Mouse (Mus musculus): ENCODE measurements around the gene Gtf2h3. TPM values are rescaled to one million over a fixed set of nuclear protein-coding genes. Genes with fewer than 3 reads are reported as not detected.

Gene Gtf2h3
- polyA plus RNA-seq (2012; rRNA removed), result 30.2 and 36.8 TPM in 2 replicates

GRCm38 (mm10) chr5:124578633-124579317, at the start of gene Gtf2h3, which contains the start of gene Eif2b1:
Gene Gtf2h3, plus strand, starts transcription at chr5:124579140.
Gene Eif2b1, minus strand, starts transcription at chr5:124579131.

GRCm38 (mm10) chr5:124530655-124531582, 48.0 kb upstream of the Gtf2h3 start, which contains the start of gene Rilpl1:
Gene Rilpl1, minus strand, starts transcription at chr5:124531391.

GRCm38 (mm10) chr5:124540383-124540786, 38.6 kb upstream of the Gtf2h3 start, which contains the start of gene Tmed2:
Gene Tmed2, plus strand, starts transcription at chr5:124540695.

GRCm38 (mm10) chr5:124552558-124553307, 26.2 kb upstream of the Gtf2h3 start, which contains the start of gene Ddx55:
Gene Ddx55, plus strand, starts transcription at chr5:124552864.

GRCm38 (mm10) chr5:124628448-124629363, 49.8 kb downstream of the Gtf2h3 start, which contains the start of gene Atp6v0a2:
Gene Atp6v0a2, plus strand, starts transcription at chr5:124628576.

Other genes with a start within 250 kb of the Gtf2h3 start
- 89.6 and 90.5 TPM in 2 replicates for gene Cdk2ap1, start 216.1 kb upstream of the Gtf2h3 start, polyA plus RNA-seq (2012; rRNA removed)
- gene Sbno1, start 153.1 kb upstream of the Gtf2h3 start, polyA plus RNA-seq (2012; rRNA removed), result 7.7 and 9.4 TPM in 2 replicates
- gene Kmt5a, start 139.2 kb upstream of the Gtf2h3 start, polyA plus RNA-seq (2012; rRNA removed), result 76.2 and 79.6 TPM in 2 replicates
- gene Rilpl2, start 100.8 kb upstream of the Gtf2h3 start, polyA plus RNA-seq (2012; rRNA removed), result 19.7 and 21.6 TPM in 2 replicates
- gene Snrnp35, start 96.0 kb upstream of the Gtf2h3 start, polyA plus RNA-seq (2012; rRNA removed), result 2.4 and 2.8 TPM in 2 replicates
- 4.6 and 4.8 TPM in 2 replicates for gene Rilpl1, start 47.7 kb upstream of the Gtf2h3 start, polyA plus RNA-seq (2012; rRNA removed)
- gene Tmed2, start 38.4 kb upstream of the Gtf2h3 start, polyA plus RNA-seq (2012; rRNA removed), result 244 and 292 TPM in 2 replicates
- gene Ddx55, start 26.3 kb upstream of the Gtf2h3 start, polyA plus RNA-seq (2012; rRNA removed), result 12.1 and 13.3 TPM in 2 replicates
- 26.8 and 37.4 TPM in 2 replicates for gene Eif2b1, start within 50 bp of the Gtf2h3 start, polyA plus RNA-seq (2012; rRNA removed)
- 97.2 and 132 TPM in 2 replicates for gene Atp6v0a2, start 49.4 kb downstream of the Gtf2h3 start, polyA plus RNA-seq (2012; rRNA removed)
- 0.13 and 0.15 TPM in 2 replicates for gene Dnah10, start 145.9 kb downstream of the Gtf2h3 start, polyA plus RNA-seq (2012; rRNA removed)

Measured in colon, adult 2 months (tissue).